Mouse (Mus musculus) gastrocnemius, adult 2 months (tissue): Measurements from ENCODE around the gene Gramd1b. TPM values are rescaled to one million over a fixed set of nuclear protein-coding genes. Genes with fewer than 3 reads are reported as not detected.

ENCODE experiments used
- DNase-seq: peaks from one replicate; pipeline ENCODE4 v3.0.0; 2022
- H3K27ac ChIP-seq: fragments of 200-600 bp; 2 replicates; pipeline ENCODE4 v1.8.1; 2022; ENCODE audit warnings: mild to moderate bottlenecking
- H3K4me3 ChIP-seq: fragments of 200-600 bp; 2 replicates; pipeline ENCODE4 v1.8.1; 2022; ENCODE audit warnings: mild to moderate bottlenecking, moderate library complexity
- CTCF ChIP-seq: fragments of 200-600 bp; IDR thresholded peaks from 2 replicates; pipeline ENCODE4 v1.8.1; 2022; ENCODE audit warnings: antibody characterized with exemption, mild to moderate bottlenecking, moderate library complexity
- intact Hi-C: fragments of 180-260 bp; cut with DNase I; formaldehyde crosslinking; loops from one replicate; pipeline ENCODE4 v1.15.1; 2025
- total RNA-seq, 2 experiments: library from RNA; stranded (reverse); gene quantifications; 2 replicates each; pipeline ENCODE4 v1.2.3; 2021

Gene Gramd1b
- total RNA-seq, 2 experiments from 2014 or later: 5.3 to 8.2 TPM

- peak overlapping the region; percentile 32; the same call in 1 of the 2 replicates for H3K4me3 ChIP-seq
- H3K27ac ChIP-seq: peak overlapping the region; percentile 46
- intact Hi-C loops: no loop called here
- TF ChIP-seq CTCF: no peak
- DNase-seq: peak; percentile 19
Measured at GRCm38 (mm10) chr9:40245466-40245865, 285.7 kb downstream of the Gramd1b start.

Other genes starting within 250 kb of the Gramd1b start
- not detected for gene Gm21915, start 139.2 kb upstream of the Gramd1b start, total RNA-seq
- 1 to 10 TPM; 3.7 to 5.2 TPM for gene Clmp, start 154.6 kb upstream of the Gramd1b start, total RNA-seq